Mouse (Mus musculus): ENCODE results near the gene Def8. TPM values are rescaled to one million over a fixed set of nuclear protein-coding genes. Genes with fewer than 3 reads are reported as not detected.

Def8 gene
- polyA plus RNA-seq (2012; rRNA removed), result 7.6 and 8.4 TPM in 2 replicates

GRCm38 (mm10) chr8:123423441-123423840 is at the start of gene Def8:
TSS of gene Def8 (plus strand) at chr8:123423527.

GRCm38 (mm10) chr8:123406786-123407185 is 16.5 kb upstream of the Def8 start, which contains the start of gene Mc1r:
TSS of gene Mc1r (plus strand) at chr8:123407107.

GRCm38 (mm10) chr8:123411246-123411645 is 12.1 kb upstream of the Def8 start, which contains the start of gene Tubb3:
TSS of gene Tubb3 (plus strand) at chr8:123411424.

GRCm38 (mm10) chr8:123477737-123478258 is 54.5 kb downstream of the Def8 start, which contains the start of gene Afg3l1:
TSS of gene Afg3l1 (plus strand) at chr8:123477903.

Other genes starting within 250 kb of the Def8 start
- gene Dpep1, start 237.3 kb upstream of the Def8 start, polyA plus RNA-seq (2012; rRNA removed), result 0.07 and 0.14 TPM in 2 replicates
- 28.4 and 33.8 TPM in 2 replicates for gene Chmp1a, start 210.8 kb upstream of the Def8 start, polyA plus RNA-seq (2012; rRNA removed)
- 0.23 and 0.27 TPM in 2 replicates for gene Spata33, start 210.7 kb upstream of the Def8 start, polyA plus RNA-seq (2012; rRNA removed)
- 13.4 and 15.3 TPM in 2 replicates for gene Cdk10, start 198.7 kb upstream of the Def8 start, polyA plus RNA-seq (2012; rRNA removed)
- gene Spata2l, start 187.3 kb upstream of the Def8 start, polyA plus RNA-seq (2012; rRNA removed), result 0.78 and 0.99 TPM in 2 replicates
- 7.4 and 8.2 TPM in 2 replicates for gene Zfp276, start 169.3 kb upstream of the Def8 start, polyA plus RNA-seq (2012; rRNA removed)
- 6.1 and 7.4 TPM in 2 replicates for gene Vps9d1, start 169.2 kb upstream of the Def8 start, polyA plus RNA-seq (2012; rRNA removed)
- gene Fanca, start 105.0 kb upstream of the Def8 start, polyA plus RNA-seq (2012; rRNA removed), result 21.3 and 26.0 TPM in 2 replicates
- gene Spire2, start 90.8 kb upstream of the Def8 start, polyA plus RNA-seq (2012; rRNA removed), result 3.0 and 3.1 TPM in 2 replicates
- gene Tcf25, start 49.8 kb upstream of the Def8 start, polyA plus RNA-seq (2012; rRNA removed), result 42.0 and 48.3 TPM in 2 replicates
- gene Mc1r, start 16.4 kb upstream of the Def8 start, polyA plus RNA-seq (2012; rRNA removed), result 0.01 and 0.02 TPM in 2 replicates
- 0.62 and 0.92 TPM in 2 replicates for gene Tubb3, start 12.1 kb upstream of the Def8 start, polyA plus RNA-seq (2012; rRNA removed)
- gene Afg3l1, start 54.4 kb downstream of the Def8 start, polyA plus RNA-seq (2012; rRNA removed), result 12.7 and 13.9 TPM in 2 replicates
- gene Dbndd1, start 91.9 kb downstream of the Def8 start, polyA plus RNA-seq (2012; rRNA removed), result 0.06 and 0.15 TPM in 2 replicates
- 4.0 and 4.2 TPM in 2 replicates for gene Gas8, start 95.3 kb downstream of the Def8 start, polyA plus RNA-seq (2012; rRNA removed)
- gene Rhou, start 230.4 kb downstream of the Def8 start, polyA plus RNA-seq (2012; rRNA removed), result 2.5 and 2.6 TPM in 2 replicates

Data from liver, embryonic 14 days (tissue).